Mouse (Mus musculus) olfactory bulb, adult 2 months (tissue): ENCODE measurements around the gene Arhgap23.

Experiments
- CTCF ChIP-seq: fragments of 200-500 bp; IDR thresholded peaks from 2 replicates; pipeline ENCODE4 v1.5.1; 2012; ENCODE audit warnings: low read depth, mild to moderate bottlenecking, low read length, moderate library complexity; ENCODE audit not compliant: insufficient read depth
- POLR2A ChIP-seq: fragments of 200-500 bp; IDR thresholded peaks from 2 replicates; pipeline ENCODE4 v1.6.1; 2012; ENCODE audit warnings: mild to moderate bottlenecking, low read depth, low read length, moderate library complexity; ENCODE audit not compliant: insufficient read depth

DNA sequence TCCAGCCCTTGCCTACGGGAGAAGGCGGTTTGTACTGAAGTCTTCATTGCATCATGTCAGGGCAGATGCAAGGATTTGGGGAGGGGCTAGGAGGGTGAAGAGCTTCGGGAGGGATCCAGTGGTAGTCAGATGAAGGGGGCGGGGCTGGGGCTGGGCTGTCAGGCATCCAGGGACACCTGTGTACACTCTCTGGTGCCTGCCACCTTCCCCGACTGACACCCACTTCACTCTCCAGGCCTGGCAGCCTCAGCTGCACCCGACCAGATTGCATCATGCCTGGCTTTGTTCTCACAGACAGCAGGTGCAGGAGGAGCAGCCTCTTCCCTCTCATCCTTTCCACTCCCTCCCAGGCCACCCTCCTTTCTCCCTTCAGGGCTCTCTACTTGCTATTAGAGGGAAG is 14.3 kb upstream of the Arhgap23 start:
- TF ChIP-seq CTCF (no peak), POLR2A (no peak)
